Mouse (Mus musculus): ENCODE measurements around the gene Mfap4. TPM values are rescaled to one million over a fixed set of nuclear protein-coding genes. Genes with fewer than 3 reads are reported as not detected.

The Mfap4 gene
- total and polyA plus RNA-seq, 3 experiments = not detected

DNA sequence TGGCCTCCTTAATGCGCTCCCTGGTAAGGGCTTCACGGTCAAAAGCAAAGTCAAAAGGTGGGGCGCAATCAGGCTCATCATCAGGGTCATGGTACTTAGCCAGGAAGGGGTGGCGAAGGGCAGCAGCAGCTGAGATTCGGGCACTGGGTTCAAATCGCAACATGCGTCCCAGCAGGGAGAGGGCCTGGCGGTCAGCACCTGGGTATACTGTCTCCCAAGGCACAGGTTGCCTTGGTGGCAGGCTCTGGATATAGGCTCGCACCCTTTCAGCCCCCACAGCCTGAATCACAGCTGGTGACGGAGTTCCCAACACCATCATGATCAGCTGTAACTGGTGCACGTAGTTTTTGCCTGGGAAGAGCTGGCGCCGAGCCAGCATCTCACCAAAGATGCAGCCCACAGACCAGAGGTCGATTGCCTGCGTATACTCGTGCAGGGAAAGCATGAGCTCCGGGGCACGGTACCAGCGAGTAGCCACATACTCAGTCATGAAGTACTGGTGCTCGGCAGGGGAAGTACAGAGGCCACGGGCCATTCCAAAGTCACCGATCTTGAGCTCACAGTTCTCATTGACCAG, 5.8 kb downstream of the Mfap4 start:
- TF ChIP-seq ELF1 (IDR thresholded peaks at IDR 0.05; ENCODE audit: low read depth, low read length) = no peak
- TF ChIP-seq GABPA (IDR thresholded peaks at IDR 0.05; ENCODE audit: insufficient replicate concordance, low read depth, low read length) = no peak
- no peak for TF ChIP-seq POLR2A (IDR thresholded peaks at IDR 0.05; ENCODE audit: low read depth, low read length)
- no peak for TF ChIP-seq MXI1 (IDR thresholded peaks at IDR 0.05; ENCODE audit: low read depth, low read length)
- no peak for TF ChIP-seq CHD2 (IDR thresholded peaks at IDR 0.05; ENCODE audit: low read length)
- TF ChIP-seq ZMIZ1 (IDR thresholded peaks at IDR 0.05; ENCODE audit: low read depth, low read length) = no peak
- TF ChIP-seq CHD1 (IDR thresholded peaks at IDR 0.05; ENCODE audit: low read depth, low read length) = no peak
- TF ChIP-seq USF2 (conservative IDR thresholded peaks at IDR 0.05; ENCODE audit: low read depth, low read length) = no peak
- TF ChIP-seq MEF2A (IDR thresholded peaks at IDR 0.05; ENCODE audit: borderline replicate concordance, low read depth, low read length) = no peak
- no peak for TF ChIP-seq ETS1 (conservative IDR thresholded peaks at IDR 0.05; ENCODE audit: low read depth, low read length)
- no peak for TF ChIP-seq KAT2A (IDR thresholded peaks at IDR 0.05; ENCODE audit: insufficient replicate concordance, low read length)
- TF ChIP-seq RAD21 (IDR thresholded peaks at IDR 0.05; ENCODE audit: low read depth, low read length) = no peak
- no peak for TF ChIP-seq E2F4 (IDR thresholded peaks at IDR 0.05; ENCODE audit: insufficient replicate concordance, low read depth, low read length)
- TF ChIP-seq JUN (IDR thresholded peaks at IDR 0.05; ENCODE audit: insufficient read depth, low read depth, low read length) = no peak
- no peak for TF ChIP-seq MAFK (IDR thresholded peaks at IDR 0.05; ENCODE audit: insufficient replicate concordance, low read length)
- no peak for TF ChIP-seq IRF4 (IDR thresholded peaks at IDR 0.05; ENCODE audit: low read depth, low read length)
- TF ChIP-seq NELFE (IDR thresholded peaks at IDR 0.05; ENCODE audit: low read depth, low read length) = no peak
- TF ChIP-seq JUND (conservative IDR thresholded peaks at IDR 0.05; ENCODE audit: low read depth, low read length) = no peak

DNA sequence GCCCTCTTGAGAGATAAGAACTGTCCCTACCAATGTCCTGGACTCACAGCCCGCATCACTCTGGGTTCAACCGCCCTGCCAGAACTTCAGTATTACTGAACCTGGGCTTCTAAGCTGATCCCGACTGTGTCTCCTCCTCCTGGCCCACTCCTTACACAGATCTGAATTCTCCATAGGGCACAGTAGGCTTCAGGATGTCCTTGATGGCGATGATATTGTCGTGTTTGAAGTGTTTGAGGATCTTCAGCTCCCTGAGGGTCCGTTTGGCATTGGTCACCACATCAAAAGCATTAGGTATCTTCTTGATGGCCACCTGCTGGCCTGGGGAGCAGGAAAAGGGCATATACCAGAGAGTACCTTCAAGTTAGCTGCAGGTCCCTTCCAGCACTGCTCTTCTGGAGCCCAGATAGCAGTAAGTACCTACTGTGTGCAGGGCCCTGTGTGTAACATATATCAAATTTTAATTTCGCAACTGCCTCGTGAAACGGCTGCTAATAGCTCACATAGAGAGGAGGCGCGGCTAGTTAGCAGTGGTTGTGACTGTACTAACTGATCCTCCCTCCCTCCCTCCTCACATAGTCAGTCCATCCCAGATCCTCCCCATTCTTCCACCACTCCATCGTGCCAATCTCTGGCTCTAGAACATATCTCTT, 7.6 kb downstream of the Mfap4 start:
- no peaks in the 10 kb centered on the region for H3K27me3 ChIP-seq (replicated peaks)
- H3K4me3 ChIP-seq (replicated peaks in 1 of 3; ENCODE audit: low read depth in 2 of 3, low read length in 2 of 3, poor library complexity in 1 of 3) = peak overlapping the region; percentile 73 to 92 (median 87)

More for the DNA sequence above, 5.8 kb downstream of the Mfap4 start:
- Histone ChIP-seq H3K4me3 (replicated peaks in 1 of 3; ENCODE audit: low read depth in 2 of 3, low read length in 2 of 3, poor library complexity in 1 of 3) (no peak overlapping the region), H3K9me3 (replicated peaks; ENCODE audit: low read length) (no peaks in the 10 kb centered on the region), H3K79me2 (replicated peaks; ENCODE audit: control insufficient read depth, extremely low read depth, insufficient read depth, poor library complexity, severe bottlenecking) (0 out of 2 replicates have a peak, but pooled peaks cover 2% of the 10 kb centered on the region), H3K4me1 (ENCODE audit: control insufficient read depth in 1 of 2, insufficient read depth in 2 of 2) (peaks cover 11 to 31% of the 10 kb centered on the region in 2 experiments), H3K4me2 (ENCODE audit: insufficient read depth, low read depth, poor library complexity, severe bottlenecking) (no peak overlapping the region), H3K27me3 (replicated peaks) (no peaks in the 10 kb centered on the region), H3K36me3 (replicated peaks in 1 of 2; ENCODE audit: control insufficient read depth in 1 of 2, insufficient read depth in 1 of 2, low read length in 1 of 2) (peaks cover 43 to 58% of the 10 kb centered on the region in 2 experiments), H3K9ac (ENCODE audit: insufficient read depth, low read depth) (no peak overlapping the region), H3K27ac (ENCODE audit: insufficient read depth, low read depth) (no peak overlapping the region)
- dilution Hi-C loops (cut with MboI; ENCODE audit: extremely low pct_ligation_motif_present, extremely low pct_unique_long_range_greater_than_20kb, low sequenced_read_pairs) = no loop called here
- in situ Hi-C loops (cut with MboI; ENCODE audit: low pct_ligation_motif_present, low pct_unique_long_range_greater_than_20kb, low sequenced_read_pairs) = loop anchor here (5.0 kb wide), 1 partner anchor 44 kb away; no protein-coding TSS in a partner anchor
- no peak for DNase-seq (ENCODE audit: extremely low read depth)

More for the DNA sequence above, 7.6 kb downstream of the Mfap4 start:
- Histone ChIP-seq H3K9me3 (replicated peaks; ENCODE audit: low read length) (no peaks in the 10 kb centered on the region), H3K9ac (ENCODE audit: insufficient read depth, low read depth) (peak overlapping the region; percentile 70), H3K4me2 (ENCODE audit: insufficient read depth, low read depth, poor library complexity, severe bottlenecking) (peak overlapping the region; percentile 81), H3K4me1 (ENCODE audit: control insufficient read depth in 1 of 2, insufficient read depth in 2 of 2) (peaks cover 10 to 26% of the 10 kb centered on the region in 2 experiments), H3K79me2 (replicated peaks; ENCODE audit: control insufficient read depth, extremely low read depth, insufficient read depth, poor library complexity, severe bottlenecking) (0 out of 2 replicates have a peak, but pooled peaks cover 2% of the 10 kb centered on the region), H3K36me3 (replicated peaks in 1 of 2; ENCODE audit: control insufficient read depth in 1 of 2, insufficient read depth in 1 of 2, low read length in 1 of 2) (peaks cover 43 to 50% of the 10 kb centered on the region in 2 experiments), H3K27ac (ENCODE audit: insufficient read depth, low read depth) (no peak overlapping the region)
- dilution Hi-C loops (cut with MboI; ENCODE audit: extremely low pct_ligation_motif_present, extremely low pct_unique_long_range_greater_than_20kb, low sequenced_read_pairs) = no loop called here
- no peak for DNase-seq (ENCODE audit: extremely low read depth)
- peak; percentile 66 for TF ChIP-seq ZKSCAN1 (IDR thresholded peaks at IDR 0.05; ENCODE audit: borderline replicate concordance, low read depth, low read length)
- no peak for TF ChIP-seq MAFK (IDR thresholded peaks at IDR 0.05; ENCODE audit: insufficient replicate concordance, low read length)
- no peak for TF ChIP-seq JUND (conservative IDR thresholded peaks at IDR 0.05; ENCODE audit: low read depth, low read length)
- no peak for TF ChIP-seq E2F4 (IDR thresholded peaks at IDR 0.05; ENCODE audit: insufficient replicate concordance, low read depth, low read length)
- TF ChIP-seq MAZ (IDR thresholded peaks at IDR 0.05; ENCODE audit: low read depth, low read length) = no peak
- TF ChIP-seq TCF12 (IDR thresholded peaks at IDR 0.05; ENCODE audit: low read depth, low read length) = no peak
- no peak for TF ChIP-seq ELF1 (IDR thresholded peaks at IDR 0.05; ENCODE audit: low read depth, low read length)
- no peak for TF ChIP-seq ZC3H11A (IDR thresholded peaks at IDR 0.05; ENCODE audit: low read depth, low read length)
- in situ Hi-C loops (cut with MboI; ENCODE audit: low pct_ligation_motif_present, low pct_unique_long_range_greater_than_20kb, low sequenced_read_pairs) = loop anchor here (5.0 kb wide), 1 partner anchor 46 kb away; no protein-coding TSS in a partner anchor
